Mouse (Mus musculus) cortical plate, adult 2 months (tissue): Measurements from ENCODE around the gene Cnnm3.

Experiments
- CTCF ChIP-seq: fragments of 200-500 bp; IDR thresholded peaks from 2 replicates; pipeline ENCODE4 v1.5.1; 2011; ENCODE audit warnings: mild to moderate bottlenecking, control low read depth, low read length; ENCODE audit not compliant: insufficient read depth; ENCODE audit errors: extremely low read depth
- POLR2A ChIP-seq: fragments of 200-500 bp; IDR thresholded peaks from 2 replicates; pipeline ENCODE4 v1.6.1; 2011; ENCODE audit warnings: mild to moderate bottlenecking, low read length, control low read depth; ENCODE audit not compliant: insufficient read depth; ENCODE audit errors: extremely low read depth

DNA sequence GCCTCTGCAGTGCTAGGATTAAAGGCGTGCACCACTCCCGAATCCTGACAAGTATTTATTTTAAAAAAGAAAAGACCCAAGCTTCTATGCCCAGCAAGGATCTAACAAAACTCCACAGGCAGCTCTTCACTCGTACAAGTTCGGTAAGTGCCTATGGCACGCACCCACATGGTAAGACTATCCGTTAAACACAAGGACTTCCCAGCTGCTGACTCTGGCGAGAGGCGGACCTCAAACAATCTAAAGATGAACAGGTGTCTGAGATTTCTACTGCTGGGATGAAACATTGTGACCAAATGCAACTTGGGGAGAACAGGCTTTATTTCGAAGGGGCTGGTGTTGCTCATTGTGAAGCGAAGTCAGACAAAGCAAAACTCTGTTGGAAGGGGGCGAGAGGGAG lies 28.5 kb downstream of the Cnnm3 start:
- TF ChIP-seq POLR2A (no peak), CTCF (no peak)
